Mouse (Mus musculus) kidney, embryonic 16.5 days (tissue): Measurements from ENCODE around the gene Ifit2. TPM values are rescaled to one million over a fixed set of nuclear protein-coding genes. Genes with fewer than 3 reads are reported as not detected.

ENCODE experiments used
- ATAC-seq: fragments of 200-750 bp; cut with Nextera tagmentation; 2 replicates; pipeline ENCODE4 v1.8.0; 2017; ENCODE audit warnings: moderate TSS enrichment; ENCODE audit not compliant: low FRiP score, low TSS enrichment
- H3K27ac ChIP-seq: fragments of 300-500 bp; sonication (generic); 2 replicates; pipeline ENCODE4 v1.5.1; 2014; ENCODE audit warnings: low read length
- H3K27me3 ChIP-seq: fragments of 300-500 bp; sonication (generic); 2 replicates; pipeline ENCODE4 v1.6.1; 2014; ENCODE audit warnings: low read length, control low read depth, mixed read lengths; ENCODE audit not compliant: insufficient read depth
- H3K36me3 ChIP-seq: fragments of 300-500 bp; sonication (generic); 2 replicates; pipeline ENCODE4 v1.6.1; 2014; ENCODE audit warnings: low read length, control low read depth, mixed read lengths; ENCODE audit not compliant: insufficient read depth
- H3K4me1 ChIP-seq: fragments of 300-500 bp; sonication (generic); 2 replicates; pipeline ENCODE4 v1.6.1; 2014; ENCODE audit warnings: low read length, control low read depth, mixed read lengths; ENCODE audit not compliant: insufficient read depth
- H3K4me2 ChIP-seq: fragments of 300-500 bp; sonication (generic); replicated peaks from 2 replicates; pipeline ENCODE4 v1.6.1; 2014; ENCODE audit warnings: low read depth, low read length
- H3K4me3 ChIP-seq: fragments of 300-500 bp; sonication (generic); 2 replicates; pipeline ENCODE4 v1.5.1; 2014; ENCODE audit warnings: mild to moderate bottlenecking, low read length
- H3K9ac ChIP-seq: fragments of 300-500 bp; sonication (generic); replicated peaks from 2 replicates; pipeline ENCODE4 v1.6.1; 2014; ENCODE audit warnings: low read length
- H3K9me3 ChIP-seq: fragments of 300-500 bp; sonication (generic); 2 replicates; pipeline ENCODE4 v1.6.1; 2016; ENCODE audit warnings: low read length, control low read depth
- WGBS: fragments of 180-500 bp; shearing (Covaris S2); extraction: QIAGEN DNeasy Blood & Tissue Kit; methylation state at CpG from one replicate; pipeline ENCODE4 v1.1.7; 2014; 5-methylcytosine and 5-hydroxymethylcytosine counted together
- polyA plus RNA-seq: library from polyadenylated mRNA; unstranded; fragments of >200 nt; fragmentation: Nextera tagmentation; extraction: Ambion mirVana; gene quantifications from 2 replicates; pipeline ENCODE4 v1.2.1, GENCODE M21; 2015

The Ifit2 gene
- polyA plus RNA-seq, 1 experiment from 2014 or later: 11.8 TPM

- Histone ChIP-seq H3K4me2 (no peak overlapping the region), H3K9ac (no peak overlapping the region), H3K9me3 (no peaks in the 10 kb centered on the region), H3K27me3 (no peaks in the 10 kb centered on the region), H3K4me3 (no peak overlapping the region), H3K27ac (no peak overlapping the region), H3K36me3 (no peaks in the 10 kb centered on the region), H3K4me1 (no peaks in the 10 kb centered on the region)
- 87% methylated on average over 4 of the region's 4 CpGs for WGBS
- no peak for ATAC-seq
These were observed 18.3 kb upstream of the Ifit2 start for GRCm38 (mm10) chr19:34532061-34532751.

- 71% methylated on average over 1 of the region's 1 CpGs for WGBS
- no peak for ATAC-seq
These were observed 11.1 kb upstream of the Ifit2 start for GRCm38 (mm10) chr19:34539422-34539821.

GRCm38 (mm10) chr19:34546211-34546610 is 4.3 kb upstream of the Ifit2 start:
- Histone ChIP-seq H3K4me3 (no peak overlapping the region), H3K27me3 (no peaks in the 10 kb centered on the region), H3K9ac (no peak overlapping the region), H3K4me1 (0 out of 2 replicates have a peak, but pooled peaks cover 4% of the 10 kb centered on the region), H3K9me3 (no peaks in the 10 kb centered on the region), H3K4me2 (no peak overlapping the region), H3K27ac (no peak overlapping the region), H3K36me3 (no peaks in the 10 kb centered on the region)
- 87% methylated on average over 4 of the region's 4 CpGs for WGBS
- no peak for ATAC-seq

More at GRCm38 (mm10) chr19:34539422-34539821, 11.1 kb upstream of the Ifit2 start:
- Histone ChIP-seq H3K4me3 (no peak overlapping the region), H3K4me1 (no peaks in the 10 kb centered on the region), H3K27me3 (no peaks in the 10 kb centered on the region), H3K4me2 (no peak overlapping the region), H3K9me3 (no peaks in the 10 kb centered on the region), H3K9ac (no peak overlapping the region), H3K36me3 (no peaks in the 10 kb centered on the region), H3K27ac (no peak overlapping the region)

GRCm38 (mm10) chr19:34547976-34548375 is 2.5 kb upstream of the Ifit2 start:
- ATAC-seq: no peak
- Histone ChIP-seq H3K36me3 (no peaks in the 10 kb centered on the region), H3K27me3 (no peaks in the 10 kb centered on the region), H3K27ac (no peak overlapping the region), H3K4me2 (no peak overlapping the region), H3K4me1 (peaks cover 15% of the 10 kb centered on the region), H3K9ac (no peak overlapping the region), H3K9me3 (no peaks in the 10 kb centered on the region), H3K4me3 (no peak overlapping the region)
- 31% methylated on average over 7 of the region's 7 CpGs for WGBS

GRCm38 (mm10) chr19:34550205-34550533 is 325 bp upstream of the Ifit2 start:
- ATAC-seq: no peak
- H3K9me3 ChIP-seq: no peaks in the 10 kb centered on the region
- 35% methylated on average over 4 of the region's 4 CpGs for WGBS
- peak overlapping the region; percentile 60 for H3K4me3 ChIP-seq
- 0 out of 2 replicates have a peak overlapping the region, but pooled peaks have one; percentile 29 for H3K9ac ChIP-seq
- H3K4me2 ChIP-seq: peak overlapping the region; percentile 73
- no peaks in the 10 kb centered on the region for H3K36me3 ChIP-seq
- H3K4me1 ChIP-seq: peaks cover 24% of the 10 kb centered on the region
- no peak overlapping the region for H3K27ac ChIP-seq
- H3K27me3 ChIP-seq: no peaks in the 10 kb centered on the region

GRCm38 (mm10) chr19:34551981-34552380 is 1.5 kb downstream of the Ifit2 start:
- ATAC-seq: no peak
- H3K9ac ChIP-seq: no peak overlapping the region
- H3K4me3 ChIP-seq: peak overlapping the region; percentile 1; the same call in 1 of the 2 replicates
- H3K36me3 ChIP-seq: no peaks in the 10 kb centered on the region
- H3K9me3 ChIP-seq: no peaks in the 10 kb centered on the region
- H3K4me2 ChIP-seq: peak overlapping the region; percentile 18
- peaks cover 24% of the 10 kb centered on the region for H3K4me1 ChIP-seq
- no peaks in the 10 kb centered on the region for H3K27me3 ChIP-seq
- H3K27ac ChIP-seq: peak overlapping the region; percentile 36; the same call in 1 of the 2 replicates
- 40% methylated on average over 5 of the region's 5 CpGs for whole genome bisulfite sequencing

GRCm38 (mm10) chr19:34553021-34553420 is 2.5 kb downstream of the Ifit2 start:
- 70% methylated on average over 6 of the region's 6 CpGs for WGBS
- Histone ChIP-seq H3K4me2 (no peak overlapping the region), H3K27me3 (no peaks in the 10 kb centered on the region), H3K4me3 (no peak overlapping the region), H3K9me3 (no peaks in the 10 kb centered on the region), H3K36me3 (no peaks in the 10 kb centered on the region), H3K27ac (peak overlapping the region; percentile 29; the same call in 1 of the 2 replicates), H3K4me1 (peaks cover 24% of the 10 kb centered on the region), H3K9ac (no peak overlapping the region)
- ATAC-seq: no peak

GRCm38 (mm10) chr19:34553522-34553921 is 3.0 kb downstream of the Ifit2 start:
- Histone ChIP-seq H3K4me3 (no peak overlapping the region), H3K9ac (no peak overlapping the region), H3K36me3 (no peaks in the 10 kb centered on the region), H3K9me3 (no peaks in the 10 kb centered on the region), H3K27ac (peak overlapping the region; percentile 29; the same call in 1 of the 2 replicates), H3K4me2 (no peak overlapping the region), H3K4me1 (peaks cover 24% of the 10 kb centered on the region), H3K27me3 (no peaks in the 10 kb centered on the region)
- no peak for ATAC-seq
- WGBS: 24% methylated on average over 3 of the region's 3 CpGs

- H3K4me2 ChIP-seq: no peak overlapping the region
- no peaks in the 10 kb centered on the region for H3K36me3 ChIP-seq
- no peak for ATAC-seq
- H3K4me3 ChIP-seq: no peak overlapping the region
- H3K4me1 ChIP-seq: peaks cover 24% of the 10 kb centered on the region
- no peak overlapping the region for H3K9ac ChIP-seq
- H3K9me3 ChIP-seq: no peaks in the 10 kb centered on the region
- H3K27ac ChIP-seq: no peak overlapping the region; the same call in 1 of the 2 replicates
- H3K27me3 ChIP-seq: no peaks in the 10 kb centered on the region
These were observed 3.6 kb downstream of the Ifit2 start for GRCm38 (mm10) chr19:34554061-34554460.

- H3K4me3 ChIP-seq: no peak overlapping the region
- H3K9ac ChIP-seq: no peak overlapping the region
- H3K27me3 ChIP-seq: no peaks in the 10 kb centered on the region
- no peak overlapping the region for H3K4me2 ChIP-seq
- no peaks in the 10 kb centered on the region for H3K9me3 ChIP-seq
- H3K36me3 ChIP-seq: no peaks in the 10 kb centered on the region
- peaks cover 20% of the 10 kb centered on the region for H3K4me1 ChIP-seq
- H3K27ac ChIP-seq: no peak overlapping the region
- ATAC-seq: no peak
- 78% methylated on average over 3 of the region's 3 CpGs for WGBS
These were observed 6.1 kb downstream of the Ifit2 start for GRCm38 (mm10) chr19:34556621-34557020.
